Mouse (Mus musculus) liver, adult 2 months (tissue): ENCODE results near the gene Cacna1g. TPM values are rescaled to one million over a fixed set of nuclear protein-coding genes. Genes with fewer than 3 reads are reported as not detected.

Experiments used
- DNase-seq: peaks from one replicate; pipeline ENCODE4 v3.0.0-alpha.2; 2011; ENCODE audit warnings: low read depth, low spot score; ENCODE audit errors: extremely low read depth
- H3K27ac ChIP-seq: fragments of 200-500 bp; replicated peaks from 2 replicates; pipeline ENCODE4 v1.5.1; 2012; ENCODE audit warnings: low read depth, mild to moderate bottlenecking, control low read depth, inconsistent platforms, low read length; ENCODE audit not compliant: insufficient read depth
- H3K27me3 ChIP-seq: fragments of 200-500 bp; 2 replicates; pipeline ENCODE4 v1.6.1; 2012; ENCODE audit warnings: mild to moderate bottlenecking, moderate library complexity, low read length, inconsistent platforms; ENCODE audit not compliant: control insufficient read depth, insufficient read depth
- H3K36me3 ChIP-seq: fragments of 200-500 bp; 2 replicates; pipeline ENCODE4 v1.6.1; 2012; ENCODE audit warnings: low read length, inconsistent platforms; ENCODE audit not compliant: control insufficient read depth, insufficient read depth
- H3K4me1 ChIP-seq: fragments of 200-500 bp; 2 replicates; pipeline ENCODE4 v1.6.1; 2011; ENCODE audit warnings: low read length; ENCODE audit not compliant: control insufficient read depth, insufficient read depth
- H3K4me3 ChIP-seq: fragments of 200-500 bp; 2 replicates; pipeline ENCODE4 v1.5.1; 2011; ENCODE audit warnings: low read depth, mild to moderate bottlenecking, control low read depth, low read length, moderate library complexity; ENCODE audit not compliant: insufficient read depth
- H3K79me2 ChIP-seq: fragments of 200-500 bp; 2 replicates; pipeline ENCODE4 v1.6.1; 2012; ENCODE audit warnings: inconsistent platforms, mild to moderate bottlenecking, low read length, moderate library complexity; ENCODE audit not compliant: control insufficient read depth, insufficient read depth
- H3K9ac ChIP-seq: fragments of 200-500 bp; 2 replicates; pipeline ENCODE4 v1.6.1; 2012; ENCODE audit warnings: low read depth, mild to moderate bottlenecking, control low read depth, inconsistent platforms, low read length
- CTCF ChIP-seq: fragments of 200-500 bp; IDR thresholded peaks from 2 replicates; pipeline ENCODE4 v1.5.1; 2011; ENCODE audit warnings: low read depth, low read length, control low read depth
- POLR2A ChIP-seq: fragments of 200-500 bp; IDR thresholded peaks from 2 replicates; pipeline ENCODE4 v1.6.1; 2011; ENCODE audit warnings: low read length, control low read depth; ENCODE audit not compliant: insufficient read depth; ENCODE audit errors: extremely low read depth
- WGBS: fragments of 180-500 bp; shearing (Covaris S2); methylation state at CpG from one replicate; pipeline ENCODE4 v1.1.7; 2018; 5-methylcytosine and 5-hydroxymethylcytosine counted together
- polyA plus RNA-seq: library from polyadenylated mRNA; depleted of rRNA; stranded (reverse); fragments of >200 nt; gene quantifications from 2 replicates; pipeline ENCODE4 v1.2.3, GENCODE M21; 2012; rRNA removed
- total RNA-seq: library from RNA; depleted of rRNA; stranded (reverse); fragments of >200 nt; gene quantifications from 2 replicates; pipeline ENCODE4 v1.2.3, GENCODE M21; 2014; rRNA removed

Gene Cacna1g
- total and polyA plus RNA-seq, 2 experiments = under 0.01 to 0.26 TPM

- Histone ChIP-seq H3K27ac (peak overlapping the region; percentile 46), H3K36me3 (peaks cover 27% of the 10 kb centered on the region; the same call in 1 of the 2 replicates), H3K27me3 (no peaks in the 10 kb centered on the region), H3K4me3 (no peak overlapping the region), H3K9ac (0 out of 2 replicates have a peak overlapping the region, but pooled peaks have one; percentile 10), H3K79me2 (no peaks in the 10 kb centered on the region), H3K4me1 (peaks cover 24% of the 10 kb centered on the region)
- no peak for TF ChIP-seq CTCF
- TF ChIP-seq POLR2A = no peak
- DNase-seq = peak; percentile 90
- 17% methylated on average over 3 of the region's 3 CpGs for WGBS
These were observed 108.7 kb downstream of the Cacna1g start for GRCm38 (mm10) chr11:94365340-94365739.

- Histone ChIP-seq H3K9ac (no peak overlapping the region), H3K79me2 (no peaks in the 10 kb centered on the region), H3K27me3 (no peaks in the 10 kb centered on the region), H3K36me3 (peaks cover 31% of the 10 kb centered on the region; the same call in 1 of the 2 replicates), H3K4me3 (no peak overlapping the region), H3K27ac (0 out of 2 replicates have a peak overlapping the region, but pooled peaks have one; percentile 14), H3K4me1 (peaks cover 20% of the 10 kb centered on the region)
- 85% methylated on average over 7 of the region's 7 CpGs for WGBS
- no peak for TF ChIP-seq POLR2A
- no peak for TF ChIP-seq CTCF
- no peak for DNase-seq
These were observed 110.3 kb downstream of the Cacna1g start for GRCm38 (mm10) chr11:94363690-94364089.

DNA sequence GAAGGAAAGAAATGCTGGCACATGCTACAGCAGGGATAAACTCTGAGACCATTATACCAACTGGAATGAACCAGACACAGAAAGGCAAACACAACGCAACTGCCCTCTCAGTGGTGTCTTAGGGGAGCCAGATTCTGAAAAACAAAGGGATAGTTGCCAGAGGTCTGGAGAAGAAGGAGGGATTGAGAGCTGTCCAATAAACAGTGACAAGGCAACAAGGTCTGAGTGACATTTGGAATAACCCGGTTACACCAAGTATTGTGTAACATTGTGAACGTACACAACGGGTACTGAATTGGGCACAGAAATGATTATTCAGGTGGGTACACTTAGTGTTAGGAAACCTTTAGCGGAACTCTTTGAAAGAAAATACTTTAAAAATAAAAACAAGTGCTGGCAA is 111.9 kb downstream of the Cacna1g start:
- peak; percentile 100 for DNase-seq
- 23% methylated on average over 5 of the region's 5 CpGs for WGBS
- H3K27ac ChIP-seq = peak overlapping the region; percentile 96
- TF ChIP-seq CTCF = no peak
- no peak for TF ChIP-seq POLR2A
- no peaks in the 10 kb centered on the region for H3K27me3 ChIP-seq
- peaks cover 20% of the 10 kb centered on the region for H3K4me1 ChIP-seq
- peaks cover 33% of the 10 kb centered on the region; the same call in 1 of the 2 replicates for H3K36me3 ChIP-seq
- H3K9ac ChIP-seq = no peak overlapping the region; the same call in 1 of the 2 replicates
- no peak overlapping the region for H3K4me3 ChIP-seq
- no peaks in the 10 kb centered on the region for H3K79me2 ChIP-seq

GRCm38 (mm10) chr11:94361166-94361870 is 112.7 kb downstream of the Cacna1g start:
- no peaks in the 10 kb centered on the region for H3K27me3 ChIP-seq
- H3K4me1 ChIP-seq = peaks cover 20% of the 10 kb centered on the region
- peak overlapping the region; percentile 29 for H3K9ac ChIP-seq
- TF ChIP-seq POLR2A (no peak), CTCF (no peak)
- WGBS = 54% methylated on average over 14 of the region's 14 CpGs
- peaks cover 34% of the 10 kb centered on the region; the same call in 1 of the 2 replicates for H3K36me3 ChIP-seq
- H3K79me2 ChIP-seq = no peaks in the 10 kb centered on the region
- H3K4me3 ChIP-seq = no peak overlapping the region
- DNase-seq = peak; percentile 85
- peak overlapping the region; percentile 96 for H3K27ac ChIP-seq

- TF ChIP-seq CTCF (no peak), POLR2A (no peak)
- Histone ChIP-seq H3K79me2 (no peaks in the 10 kb centered on the region), H3K27me3 (no peaks in the 10 kb centered on the region), H3K4me3 (no peak overlapping the region), H3K27ac (no peak overlapping the region), H3K9ac (no peak overlapping the region), H3K4me1 (peaks cover 13% of the 10 kb centered on the region), H3K36me3 (peaks cover 39% of the 10 kb centered on the region; the same call in 1 of the 2 replicates)
- WGBS = 89% methylated on average over 12 of the region's 12 CpGs
- DNase-seq = peak; percentile 58
These were observed 114.8 kb downstream of the Cacna1g start for GRCm38 (mm10) chr11:94359168-94359567.

Other genes starting within 250 kb of the Cacna1g start
- under 0.01 TPM in 1 of 2 replicates, not detected in the other for gene Wfikkn2, start 228.2 kb downstream of the Cacna1g start, total RNA-seq
- gene Wfikkn2, start 228.2 kb downstream of the Cacna1g start, polyA plus RNA-seq = 0.04 TPM in 1 of 2 replicates, not detected in the other
- gene Gm21885, start 192.3 kb downstream of the Cacna1g start, total RNA-seq = 0.67 TPM in 1 of 2 replicates, not detected in the other
- gene Gm21885, start 192.3 kb downstream of the Cacna1g start, polyA plus RNA-seq = 0.16 and 0.49 TPM in 2 replicates
- gene Luc7l3, start 152.2 kb downstream of the Cacna1g start, total RNA-seq = 17.9 and 20.1 TPM in 2 replicates
- gene Luc7l3, start 152.2 kb downstream of the Cacna1g start, polyA plus RNA-seq = 2.5 and 4.6 TPM in 2 replicates
- 28.0 and 30.0 TPM in 2 replicates for gene Ankrd40, start 146.2 kb downstream of the Cacna1g start, total RNA-seq
- 47.6 and 56.5 TPM in 2 replicates for gene Ankrd40, start 146.2 kb downstream of the Cacna1g start, polyA plus RNA-seq
- gene Abcc3, start 81.2 kb downstream of the Cacna1g start, total RNA-seq = 180 and 280 TPM in 2 replicates
- 251 and 292 TPM in 2 replicates for gene Abcc3, start 81.2 kb downstream of the Cacna1g start, polyA plus RNA-seq
- not detected in 2 replicates for gene Spata20, start 12.0 kb upstream of the Cacna1g start, total RNA-seq
- gene Spata20, start 12.0 kb upstream of the Cacna1g start, polyA plus RNA-seq = not detected in 2 replicates
- not detected in 2 replicates for gene Epn3, start 25.8 kb upstream of the Cacna1g start, total RNA-seq
- 0.05 and 0.11 TPM in 2 replicates for gene Epn3, start 25.8 kb upstream of the Cacna1g start, polyA plus RNA-seq
- 0.09 TPM in 1 of 2 replicates, not detected in the other for gene Mycbpap, start 47.5 kb upstream of the Cacna1g start, total RNA-seq
- 0.02 and 0.04 TPM in 2 replicates for gene Mycbpap, start 47.5 kb upstream of the Cacna1g start, polyA plus RNA-seq
- 2.1 and 2.6 TPM in 2 replicates for gene Rsad1, start 75.1 kb upstream of the Cacna1g start, total RNA-seq
- 5.7 and 8.0 TPM in 2 replicates for gene Rsad1, start 75.1 kb upstream of the Cacna1g start, polyA plus RNA-seq
- not detected in 2 replicates for gene Chad, start 90.8 kb upstream of the Cacna1g start, total RNA-seq
- gene Chad, start 90.8 kb upstream of the Cacna1g start, polyA plus RNA-seq = not detected in 2 replicates
- gene Acsf2, start 127.7 kb upstream of the Cacna1g start, total RNA-seq = 42.4 and 43.4 TPM in 2 replicates
- 81.9 and 97.8 TPM in 2 replicates for gene Acsf2, start 127.7 kb upstream of the Cacna1g start, polyA plus RNA-seq
- 40.6 and 46.3 TPM in 2 replicates for gene Lrrc59, start 155.6 kb upstream of the Cacna1g start, total RNA-seq
- 41.2 and 43.8 TPM in 2 replicates for gene Lrrc59, start 155.6 kb upstream of the Cacna1g start, polyA plus RNA-seq
- 87.4 and 112 TPM in 2 replicates for gene Mrpl27, start 179.6 kb upstream of the Cacna1g start, total RNA-seq
- gene Mrpl27, start 179.6 kb upstream of the Cacna1g start, polyA plus RNA-seq = 68.7 and 74.6 TPM in 2 replicates
- gene Eme1, start 179.8 kb upstream of the Cacna1g start, total RNA-seq = 0.09 and 0.27 TPM in 2 replicates
- 0.12 TPM in 1 of 2 replicates, not detected in the other for gene Eme1, start 179.8 kb upstream of the Cacna1g start, polyA plus RNA-seq
- gene Xylt2, start 203.3 kb upstream of the Cacna1g start, total RNA-seq = 11.4 and 12.6 TPM in 2 replicates
- gene Xylt2, start 203.3 kb upstream of the Cacna1g start, polyA plus RNA-seq = 18.9 and 19.7 TPM in 2 replicates
- gene Gm11541, start 230.3 kb upstream of the Cacna1g start, total RNA-seq = not detected in 2 replicates
- gene Gm11541, start 230.3 kb upstream of the Cacna1g start, polyA plus RNA-seq = not detected in 2 replicates